Mouse (Mus musculus) bone marrow, adult 2 months (tissue): Measurements from ENCODE around the gene Usf1.

Experiments used
- CTCF ChIP-seq: fragments of 200-500 bp; IDR thresholded peaks from 2 replicates; pipeline ENCODE4 v1.5.1; 2011; ENCODE audit warnings: low read length, control low read depth; ENCODE audit not compliant: control insufficient read depth, insufficient read depth
- POLR2A ChIP-seq: fragments of 200-500 bp; IDR thresholded peaks from 2 replicates; pipeline ENCODE4 v1.6.1; 2011; ENCODE audit warnings: low read depth, mild to moderate bottlenecking, control low read depth, low read length, borderline replicate concordance; ENCODE audit not compliant: control insufficient read depth

DNA sequence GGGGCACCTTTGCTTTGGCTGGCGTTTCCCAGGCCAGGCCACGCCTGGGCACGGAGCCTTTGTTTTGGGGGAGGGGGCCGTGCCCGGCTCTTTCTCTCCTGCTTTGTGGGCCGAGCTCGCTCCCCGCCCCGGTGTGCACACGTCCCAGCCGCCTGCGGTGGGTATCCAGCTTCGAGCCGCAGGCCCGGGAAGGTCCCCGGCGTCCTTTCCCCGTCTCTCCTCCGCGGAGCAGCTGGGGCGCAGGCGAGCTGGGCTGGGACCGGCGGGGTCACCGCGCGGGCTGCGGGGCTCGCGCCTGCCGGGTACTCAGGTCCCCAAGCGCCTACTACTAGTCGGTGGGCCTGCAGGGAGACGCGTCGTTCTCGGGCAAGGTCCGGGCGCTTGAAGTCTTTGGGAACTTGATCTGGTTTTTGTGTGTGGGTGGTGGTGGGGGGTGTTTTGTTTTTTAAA, 404 bp downstream of the Usf1 start:
- TF ChIP-seq POLR2A (no peak), CTCF (no peak)
